Mouse (Mus musculus): ENCODE measurements around the gene Tatdn3. TPM values are rescaled to one million over a fixed set of nuclear protein-coding genes. Genes with fewer than 3 reads are reported as not detected.

The Tatdn3 gene
- polyA plus RNA-seq, 1 experiment = 1.3 TPM

GRCm38 (mm10) chr1:191083230-191083629, 20.5 kb upstream of the Tatdn3 start:
- TF ChIP-seq GATA1 (IDR thresholded peaks at IDR 0.05; ENCODE audit: borderline replicate concordance, low read length) (no peak), FLI1 (IDR thresholded peaks at IDR 0.05; ENCODE audit: low read length) (no peak)
- Histone ChIP-seq H3K4me1 (peaks cover 34% of the 10 kb centered on the region), H3K27me3 (replicated peaks) (no peaks in the 10 kb centered on the region), H3K9me3 (peaks cover under 1% of the 10 kb centered on the region), H3K36me3 (replicated peaks; ENCODE audit: low read length) (peaks cover 71% of the 10 kb centered on the region), H3K4me3 (replicated peaks) (no peak overlapping the region)

- Histone ChIP-seq H3K4me3 (replicated peaks) (peak overlapping the region; percentile 21), H3K4me1 (peaks cover 32% of the 10 kb centered on the region), H3K36me3 (replicated peaks; ENCODE audit: low read length) (peaks cover 98% of the 10 kb centered on the region), H3K27me3 (replicated peaks) (no peaks in the 10 kb centered on the region), H3K9me3 (peaks cover 5% of the 10 kb centered on the region)
- TF ChIP-seq GATA1 (IDR thresholded peaks at IDR 0.05; ENCODE audit: borderline replicate concordance, low read length) = no peak
- TF ChIP-seq FLI1 (IDR thresholded peaks at IDR 0.05; ENCODE audit: low read length) = no peak
These were observed 12.6 kb upstream of the Tatdn3 start for GRCm38 (mm10) chr1:191075199-191075883.

DNA sequence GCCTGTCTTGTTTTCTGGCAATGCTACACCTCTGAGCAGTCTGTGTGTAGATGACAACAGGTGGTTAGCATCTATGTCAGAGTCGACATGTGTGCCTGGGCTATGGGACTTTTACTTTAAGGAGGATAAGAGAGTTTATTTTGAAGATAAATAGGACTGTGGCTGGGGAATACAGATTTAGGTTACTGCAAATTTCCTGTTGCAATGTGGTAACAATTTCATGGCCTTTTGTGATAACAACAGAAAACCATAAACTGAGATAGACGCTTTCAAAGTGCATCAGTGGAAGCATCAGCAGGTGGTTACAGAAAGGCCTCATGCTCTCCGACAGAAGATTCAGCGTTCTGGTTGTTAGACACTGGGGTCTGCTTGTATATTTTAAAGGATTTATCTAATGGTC, 10.8 kb upstream of the Tatdn3 start:
- Histone ChIP-seq H3K9me3 (peaks cover 5% of the 10 kb centered on the region), H3K27me3 (replicated peaks) (no peaks in the 10 kb centered on the region), H3K4me3 (replicated peaks) (no peak overlapping the region), H3K4me1 (peaks cover 30% of the 10 kb centered on the region), H3K36me3 (replicated peaks; ENCODE audit: low read length) (peaks cover 98% of the 10 kb centered on the region)
- TF ChIP-seq GATA1 (IDR thresholded peaks at IDR 0.05; ENCODE audit: borderline replicate concordance, low read length) (no peak), FLI1 (IDR thresholded peaks at IDR 0.05; ENCODE audit: low read length) (no peak)

DNA sequence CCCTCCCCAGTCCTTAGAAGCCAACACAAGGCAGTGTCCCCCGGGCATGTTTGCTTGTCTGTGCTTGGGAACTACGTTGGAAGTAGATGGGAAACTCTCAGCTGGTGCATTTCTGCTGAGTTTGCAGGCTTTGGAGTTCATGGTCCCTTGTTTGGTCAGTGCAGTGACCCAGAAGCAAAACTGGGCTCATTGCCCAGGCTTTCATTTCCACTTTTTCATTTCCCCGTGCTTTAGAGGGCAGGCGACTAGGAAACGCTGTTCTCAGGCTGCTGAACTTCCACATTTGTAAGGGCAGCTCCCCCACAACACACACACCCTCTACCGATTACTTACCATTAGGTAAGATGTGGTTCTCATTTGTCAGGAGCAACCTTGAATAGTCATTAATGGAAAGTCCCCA, 10.3 kb upstream of the Tatdn3 start:
- TF ChIP-seq GATA1 (IDR thresholded peaks at IDR 0.05; ENCODE audit: borderline replicate concordance, low read length) = no peak
- TF ChIP-seq FLI1 (IDR thresholded peaks at IDR 0.05; ENCODE audit: low read length) = no peak
- H3K9me3 ChIP-seq = peaks cover 2% of the 10 kb centered on the region
- H3K36me3 ChIP-seq (replicated peaks; ENCODE audit: low read length) = peaks cover 98% of the 10 kb centered on the region
- H3K27me3 ChIP-seq (replicated peaks) = no peaks in the 10 kb centered on the region
- H3K4me3 ChIP-seq (replicated peaks) = no peak overlapping the region
- peaks cover 25% of the 10 kb centered on the region for H3K4me1 ChIP-seq

- Histone ChIP-seq H3K9me3 (no peaks in the 10 kb centered on the region), H3K36me3 (replicated peaks; ENCODE audit: low read length) (peaks cover 98% of the 10 kb centered on the region), H3K4me1 (peaks cover 25% of the 10 kb centered on the region), H3K4me3 (replicated peaks) (no peak overlapping the region), H3K27me3 (replicated peaks) (no peaks in the 10 kb centered on the region)
- no peak for TF ChIP-seq FLI1 (IDR thresholded peaks at IDR 0.05; ENCODE audit: low read length)
- no peak for TF ChIP-seq GATA1 (IDR thresholded peaks at IDR 0.05; ENCODE audit: borderline replicate concordance, low read length)
These were observed 9.7 kb upstream of the Tatdn3 start for GRCm38 (mm10) chr1:191072329-191072913.

DNA sequence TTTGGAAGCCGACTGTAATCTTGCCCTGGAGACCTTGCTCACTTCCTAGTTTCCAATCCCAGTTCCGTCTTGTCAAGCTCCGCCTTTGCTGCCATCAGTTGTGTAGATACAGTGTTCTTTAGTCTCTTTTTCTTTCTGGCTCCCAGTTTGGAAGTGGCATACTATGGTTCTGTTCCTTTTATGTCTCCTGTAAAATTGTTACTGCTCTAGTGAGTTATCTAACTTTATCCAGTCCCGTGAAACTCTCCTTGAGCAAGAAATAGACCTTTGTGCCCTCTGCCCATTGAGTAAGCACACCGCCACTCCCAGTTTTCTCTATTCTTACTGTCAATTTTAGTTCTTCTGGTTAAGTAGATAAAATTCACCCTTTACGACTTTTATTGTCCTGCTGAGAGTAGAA, 8.9 kb upstream of the Tatdn3 start:
- H3K36me3 ChIP-seq (replicated peaks; ENCODE audit: low read length) = peaks cover 96% of the 10 kb centered on the region
- H3K4me1 ChIP-seq = peaks cover 25% of the 10 kb centered on the region
- H3K27me3 ChIP-seq (replicated peaks) = no peaks in the 10 kb centered on the region
- H3K9me3 ChIP-seq = no peaks in the 10 kb centered on the region
- H3K4me3 ChIP-seq (replicated peaks) = no peak overlapping the region
- TF ChIP-seq FLI1 (IDR thresholded peaks at IDR 0.05; ENCODE audit: low read length) (no peak), GATA1 (IDR thresholded peaks at IDR 0.05; ENCODE audit: borderline replicate concordance, low read length) (no peak)

GRCm38 (mm10) chr1:191070259-191070658, 7.5 kb upstream of the Tatdn3 start:
- Histone ChIP-seq H3K27me3 (replicated peaks) (no peaks in the 10 kb centered on the region), H3K4me3 (replicated peaks) (no peak overlapping the region), H3K4me1 (peaks cover 25% of the 10 kb centered on the region), H3K9me3 (no peaks in the 10 kb centered on the region), H3K36me3 (replicated peaks; ENCODE audit: low read length) (peaks cover 96% of the 10 kb centered on the region)
- no peak for TF ChIP-seq GATA1 (IDR thresholded peaks at IDR 0.05; ENCODE audit: borderline replicate concordance, low read length)
- TF ChIP-seq FLI1 (IDR thresholded peaks at IDR 0.05; ENCODE audit: low read length) = no peak

DNA sequence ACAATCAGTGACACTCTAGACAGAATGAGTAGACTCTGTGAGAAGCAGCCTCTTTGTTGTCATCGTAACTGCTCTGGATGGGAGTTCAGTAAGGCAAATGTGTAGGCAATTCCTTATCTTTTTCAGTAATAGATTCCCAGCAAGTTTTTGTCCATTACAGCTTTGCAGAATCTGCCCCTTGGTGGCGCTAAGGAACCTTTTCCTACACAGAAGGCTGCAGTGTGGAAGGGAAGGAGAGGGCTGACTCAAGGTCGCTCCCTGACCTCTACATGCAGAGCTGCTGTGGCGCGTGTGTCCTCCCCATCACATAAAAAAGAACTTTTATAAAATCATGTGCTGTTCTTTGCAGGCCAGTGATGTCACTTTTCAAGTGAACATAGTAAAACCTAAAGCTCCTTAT, 5.6 kb upstream of the Tatdn3 start:
- H3K4me1 ChIP-seq = peaks cover 35% of the 10 kb centered on the region
- TF ChIP-seq GATA1 (IDR thresholded peaks at IDR 0.05; ENCODE audit: borderline replicate concordance, low read length) = no peak
- TF ChIP-seq FLI1 (IDR thresholded peaks at IDR 0.05; ENCODE audit: low read length) = no peak
- no peaks in the 10 kb centered on the region for H3K9me3 ChIP-seq
- H3K36me3 ChIP-seq (replicated peaks; ENCODE audit: low read length) = peaks cover 83% of the 10 kb centered on the region
- H3K4me3 ChIP-seq (replicated peaks) = no peak overlapping the region
- H3K27me3 ChIP-seq (replicated peaks) = no peaks in the 10 kb centered on the region

- H3K27me3 ChIP-seq (replicated peaks) = no peaks in the 10 kb centered on the region
- TF ChIP-seq GATA1 (IDR thresholded peaks at IDR 0.05; ENCODE audit: borderline replicate concordance, low read length) (no peak), FLI1 (IDR thresholded peaks at IDR 0.05; ENCODE audit: low read length) (no peak)
- H3K9me3 ChIP-seq = no peaks in the 10 kb centered on the region
- no peak overlapping the region for H3K4me3 ChIP-seq (replicated peaks)
- peaks cover 53% of the 10 kb centered on the region for H3K36me3 ChIP-seq (replicated peaks; ENCODE audit: low read length)
- peaks cover 43% of the 10 kb centered on the region for H3K4me1 ChIP-seq
These were observed 2.5 kb upstream of the Tatdn3 start for GRCm38 (mm10) chr1:191065188-191065587.

DNA sequence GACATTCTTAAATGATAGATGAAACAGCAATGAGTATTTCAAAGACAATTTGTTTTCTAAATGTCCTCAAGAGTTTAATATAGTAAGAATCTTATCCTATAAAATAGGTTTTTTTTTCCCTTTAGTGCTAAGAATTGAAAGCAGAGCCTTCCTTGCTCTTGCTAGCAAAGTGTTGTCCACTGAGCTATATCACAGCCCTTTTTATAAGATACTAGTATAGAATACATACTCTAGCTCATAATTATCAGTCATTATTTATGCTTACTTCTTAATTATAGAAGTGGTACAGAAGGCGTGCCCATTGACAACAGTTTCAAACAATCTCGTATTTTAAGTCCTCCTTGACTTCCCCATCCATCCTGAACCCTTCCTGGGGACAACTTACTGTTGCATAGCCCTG, 1.8 kb upstream of the Tatdn3 start:
- peaks cover 43% of the 10 kb centered on the region for H3K4me1 ChIP-seq
- TF ChIP-seq FLI1 (IDR thresholded peaks at IDR 0.05; ENCODE audit: low read length) = no peak
- H3K4me3 ChIP-seq (replicated peaks) = no peak overlapping the region
- H3K9me3 ChIP-seq = no peaks in the 10 kb centered on the region
- no peaks in the 10 kb centered on the region for H3K27me3 ChIP-seq (replicated peaks)
- peaks cover 47% of the 10 kb centered on the region for H3K36me3 ChIP-seq (replicated peaks; ENCODE audit: low read length)
